Mouse (Mus musculus): ENCODE data around the gene Sfta2. TPM values are rescaled to one million over a fixed set of nuclear protein-coding genes. Genes with fewer than 3 reads are reported as not detected.

Sfta2 gene
- total and polyA plus RNA-seq, 2 experiments, result not detected

GRCm38 (mm10) chr17:35570836-35571235 lies 30.5 kb upstream of the Sfta2 start:
- Histone ChIP-seq H3K4me3 (ENCODE audit: insufficient read depth, low read depth, low read length) (no peak overlapping the region), H3K79me2 (ENCODE audit: control insufficient read depth, insufficient read depth, low read length) (no peaks in the 10 kb centered on the region), H3K9ac (ENCODE audit: low read depth, low read length) (no peak overlapping the region), H3K36me3 (ENCODE audit: control insufficient read depth, insufficient read depth, low read length) (no peaks in the 10 kb centered on the region), H3K27ac (replicated peaks; ENCODE audit: insufficient read depth, low read depth, low read length) (no peak overlapping the region), H3K27me3 (ENCODE audit: control insufficient read depth, insufficient read depth, low read length) (peaks cover 12% of the 10 kb centered on the region), H3K4me1 (ENCODE audit: control insufficient read depth, insufficient read depth, low read length) (no peaks in the 10 kb centered on the region)
- WGBS, result 90% methylated on average over 14 of the region's 14 CpGs
- DNase-seq (ENCODE audit: extremely low read depth, low read depth, low spot score), result no peak
- TF ChIP-seq CTCF (IDR thresholded peaks at IDR 0.05; ENCODE audit: low read depth, low read length) (no peak), POLR2A (IDR thresholded peaks at IDR 0.05; ENCODE audit: extremely low read depth, insufficient read depth, low read length) (no peak)

- Histone ChIP-seq H3K27me3 (ENCODE audit: control insufficient read depth, insufficient read depth, low read length) (peaks cover 12% of the 10 kb centered on the region), H3K27ac (replicated peaks; ENCODE audit: insufficient read depth, low read depth, low read length) (no peak overlapping the region), H3K4me1 (ENCODE audit: control insufficient read depth, insufficient read depth, low read length) (no peaks in the 10 kb centered on the region), H3K4me3 (ENCODE audit: insufficient read depth, low read depth, low read length) (no peak overlapping the region), H3K9ac (ENCODE audit: low read depth, low read length) (no peak overlapping the region), H3K79me2 (ENCODE audit: control insufficient read depth, insufficient read depth, low read length) (no peaks in the 10 kb centered on the region), H3K36me3 (ENCODE audit: control insufficient read depth, insufficient read depth, low read length) (no peaks in the 10 kb centered on the region)
- DNase-seq (ENCODE audit: extremely low read depth, low read depth, low spot score), result no peak
- WGBS, result 94% methylated on average over 7 of the region's 7 CpGs
- TF ChIP-seq POLR2A (IDR thresholded peaks at IDR 0.05; ENCODE audit: extremely low read depth, insufficient read depth, low read length) (no peak), CTCF (IDR thresholded peaks at IDR 0.05; ENCODE audit: low read depth, low read length) (no peak)
These were observed 29.9 kb upstream of the Sfta2 start for GRCm38 (mm10) chr17:35571477-35571876.

- Histone ChIP-seq H3K36me3 (ENCODE audit: control insufficient read depth, insufficient read depth, low read length) (no peaks in the 10 kb centered on the region), H3K4me1 (ENCODE audit: control insufficient read depth, insufficient read depth, low read length) (no peaks in the 10 kb centered on the region), H3K9ac (ENCODE audit: low read depth, low read length) (no peak overlapping the region), H3K27ac (replicated peaks; ENCODE audit: insufficient read depth, low read depth, low read length) (no peak overlapping the region), H3K4me3 (ENCODE audit: insufficient read depth, low read depth, low read length) (no peak overlapping the region), H3K79me2 (ENCODE audit: control insufficient read depth, insufficient read depth, low read length) (no peaks in the 10 kb centered on the region), H3K27me3 (ENCODE audit: control insufficient read depth, insufficient read depth, low read length) (no peaks in the 10 kb centered on the region)
- WGBS, result 23% methylated on average over 6 of the region's 6 CpGs
- peak; percentile 90 for TF ChIP-seq CTCF (IDR thresholded peaks at IDR 0.05; ENCODE audit: low read depth, low read length)
- TF ChIP-seq POLR2A (IDR thresholded peaks at IDR 0.05; ENCODE audit: extremely low read depth, insufficient read depth, low read length), result no peak
- peak; percentile 75 for DNase-seq (ENCODE audit: extremely low read depth, low read depth, low spot score)
These were observed 23.1 kb upstream of the Sfta2 start for GRCm38 (mm10) chr17:35578211-35578610.

GRCm38 (mm10) chr17:35582900-35583299 lies 18.4 kb upstream of the Sfta2 start:
- peak; percentile 60 for TF ChIP-seq CTCF (IDR thresholded peaks at IDR 0.05; ENCODE audit: low read depth, low read length)
- no peak for TF ChIP-seq POLR2A (IDR thresholded peaks at IDR 0.05; ENCODE audit: extremely low read depth, insufficient read depth, low read length)
- H3K4me3 ChIP-seq (ENCODE audit: insufficient read depth, low read depth, low read length), result no peak overlapping the region
- WGBS, result 94% methylated on average over 1 of the region's 1 CpGs
- H3K36me3 ChIP-seq (ENCODE audit: control insufficient read depth, insufficient read depth, low read length), result no peaks in the 10 kb centered on the region
- no peak overlapping the region for H3K9ac ChIP-seq (ENCODE audit: low read depth, low read length)
- peak; percentile 6 for DNase-seq (ENCODE audit: extremely low read depth, low read depth, low spot score)
- H3K4me1 ChIP-seq (ENCODE audit: control insufficient read depth, insufficient read depth, low read length), result no peaks in the 10 kb centered on the region; the same call in 1 of the 2 replicates
- no peaks in the 10 kb centered on the region for H3K27me3 ChIP-seq (ENCODE audit: control insufficient read depth, insufficient read depth, low read length)
- no peak overlapping the region for H3K27ac ChIP-seq (replicated peaks; ENCODE audit: insufficient read depth, low read depth, low read length)
- no peaks in the 10 kb centered on the region for H3K79me2 ChIP-seq (ENCODE audit: control insufficient read depth, insufficient read depth, low read length)

GRCm38 (mm10) chr17:35584330-35584937 lies 16.9 kb upstream of the Sfta2 start:
- no peak overlapping the region for H3K4me3 ChIP-seq (ENCODE audit: insufficient read depth, low read depth, low read length)
- no peak overlapping the region for H3K9ac ChIP-seq (ENCODE audit: low read depth, low read length)
- TF ChIP-seq POLR2A (IDR thresholded peaks at IDR 0.05; ENCODE audit: extremely low read depth, insufficient read depth, low read length) (no peak), CTCF (IDR thresholded peaks at IDR 0.05; ENCODE audit: low read depth, low read length) (peak; percentile 89)
- no peak overlapping the region for H3K27ac ChIP-seq (replicated peaks; ENCODE audit: insufficient read depth, low read depth, low read length)
- no peaks in the 10 kb centered on the region for H3K79me2 ChIP-seq (ENCODE audit: control insufficient read depth, insufficient read depth, low read length)
- H3K4me1 ChIP-seq (ENCODE audit: control insufficient read depth, insufficient read depth, low read length), result no peaks in the 10 kb centered on the region; the same call in 1 of the 2 replicates
- peak; percentile 45 for DNase-seq (ENCODE audit: extremely low read depth, low read depth, low spot score)
- no peaks in the 10 kb centered on the region for H3K27me3 ChIP-seq (ENCODE audit: control insufficient read depth, insufficient read depth, low read length)
- H3K36me3 ChIP-seq (ENCODE audit: control insufficient read depth, insufficient read depth, low read length), result no peaks in the 10 kb centered on the region
- WGBS, result 11% methylated on average over 16 of the region's 16 CpGs

GRCm38 (mm10) chr17:35587291-35587690 lies 14.1 kb upstream of the Sfta2 start:
- no peaks in the 10 kb centered on the region for H3K27me3 ChIP-seq (ENCODE audit: control insufficient read depth, insufficient read depth, low read length)
- DNase-seq (ENCODE audit: extremely low read depth, low read depth, low spot score), result no peak
- 75% methylated on average over 1 of the region's 1 CpGs for WGBS
- no peak for TF ChIP-seq CTCF (IDR thresholded peaks at IDR 0.05; ENCODE audit: low read depth, low read length)
- no peak for TF ChIP-seq POLR2A (IDR thresholded peaks at IDR 0.05; ENCODE audit: extremely low read depth, insufficient read depth, low read length)
- no peaks in the 10 kb centered on the region; the same call in 1 of the 2 replicates for H3K4me1 ChIP-seq (ENCODE audit: control insufficient read depth, insufficient read depth, low read length)
- H3K9ac ChIP-seq (ENCODE audit: low read depth, low read length), result no peak overlapping the region
- no peak overlapping the region for H3K27ac ChIP-seq (replicated peaks; ENCODE audit: insufficient read depth, low read depth, low read length)
- no peaks in the 10 kb centered on the region for H3K36me3 ChIP-seq (ENCODE audit: control insufficient read depth, insufficient read depth, low read length)
- H3K79me2 ChIP-seq (ENCODE audit: control insufficient read depth, insufficient read depth, low read length), result no peaks in the 10 kb centered on the region
- H3K4me3 ChIP-seq (ENCODE audit: insufficient read depth, low read depth, low read length), result no peak overlapping the region

Data from liver, adult 2 months (tissue).